Mouse (Mus musculus): ENCODE data around the gene Repin1. TPM values are rescaled to one million over a fixed set of nuclear protein-coding genes. Genes with fewer than 3 reads are reported as not detected.

The Repin1 gene
- total RNA-seq, 2 experiments from 2014 or later, result 24.0 to 27.5 TPM

GRCm38 (mm10) chr6:48573981-48574380 is 19.7 kb upstream of the Repin1 start:
- intact Hi-C loops (cut with DNase I), result no loop called here
- DNase-seq, result no peak

- DNase-seq, result no peak
- intact Hi-C loops (cut with DNase I), result no loop called here
Measured at GRCm38 (mm10) chr6:48578736-48579135, 14.9 kb upstream of the Repin1 start.

GRCm38 (mm10) chr6:48579215-48579648 is 14.5 kb upstream of the Repin1 start:
- intact Hi-C loops (cut with DNase I), result no loop called here
- peak in 1 of 2 experiments; percentile 25 for DNase-seq

GRCm38 (mm10) chr6:48581257-48581656 is 12.4 kb upstream of the Repin1 start:
- intact Hi-C loops (cut with DNase I), result loop anchor here (2.0 kb wide), 1 partner anchor 64 kb away; no protein-coding TSS in a partner anchor

GRCm38 (mm10) chr6:48582037-48582436 is 11.6 kb upstream of the Repin1 start:
- intact Hi-C loops (cut with DNase I), result loop anchor here (2.0 kb wide), 1 partner anchor 29 kb away; no protein-coding TSS in a partner anchor
- peak in 1 of 2 experiments; percentile 60 for DNase-seq

More at GRCm38 (mm10) chr6:48581257-48581656, 12.4 kb upstream of the Repin1 start:
- DNase-seq, result no peak

- intact Hi-C loops (cut with DNase I), result no loop called here
- DNase-seq, result no peak
Measured at GRCm38 (mm10) chr6:48589194-48589750, 4.4 kb upstream of the Repin1 start, which contains the start of gene Gm45021. Gene Gm45021 (plus strand): TSS chr6:48589610.

- intact Hi-C loops (cut with DNase I), result no loop called here
- no peak for DNase-seq
Measured at GRCm38 (mm10) chr6:48591221-48591845, 2.4 kb upstream of the Repin1 start.

GRCm38 (mm10) chr6:48591871-48592270 is 1.8 kb upstream of the Repin1 start:
- DNase-seq, result no peak
- intact Hi-C loops (cut with DNase I), result no loop called here

GRCm38 (mm10) chr6:48594043-48594738 is 508 bp downstream of the Repin1 start:
- intact Hi-C loops (cut with DNase I), result no loop called here
- peak; percentile 11 to 48 for DNase-seq

GRCm38 (mm10) chr6:48595278-48595677 is 1.6 kb downstream of the Repin1 start:
- intact Hi-C loops (cut with DNase I), result no loop called here
- DNase-seq, result no peak

GRCm38 (mm10) chr6:48596545-48597232 is 3.0 kb downstream of the Repin1 start:
- intact Hi-C loops (cut with DNase I), result no loop called here
- DNase-seq, result no peak

- intact Hi-C loops (cut with DNase I), result no loop called here
- no peak for DNase-seq
Measured at GRCm38 (mm10) chr6:48597233-48597625, 3.5 kb downstream of the Repin1 start.

- intact Hi-C loops (cut with DNase I), result no loop called here
- no peak for DNase-seq
Measured at GRCm38 (mm10) chr6:48600594-48600993, 6.9 kb downstream of the Repin1 start.

GRCm38 (mm10) chr6:48601271-48602079 is 7.8 kb downstream of the Repin1 start, which contains the start of gene Zfp775:
Gene Zfp775 (plus strand): TSS chr6:48602063.
- DNase-seq, result peak; percentile 97 to 98
- intact Hi-C loops (cut with DNase I), result no loop called here

- DNase-seq, result peak; percentile 45 to 47
- intact Hi-C loops (cut with DNase I), result no loop called here
Measured at GRCm38 (mm10) chr6:48602080-48602741, 8.5 kb downstream of the Repin1 start.

GRCm38 (mm10) chr6:48608124-48608523 is 14.4 kb downstream of the Repin1 start:
- intact Hi-C loops (cut with DNase I), result no loop called here
- DNase-seq, result no peak

- intact Hi-C loops (cut with DNase I), result no loop called here
- DNase-seq, result no peak
Measured at GRCm38 (mm10) chr6:48609512-48609911, 15.8 kb downstream of the Repin1 start.

GRCm38 (mm10) chr6:48610657-48611056 is 17.0 kb downstream of the Repin1 start:
- no peak for DNase-seq
- intact Hi-C loops (cut with DNase I), result no loop called here

- intact Hi-C loops (cut with DNase I), result no loop called here
- no peak for DNase-seq
Measured at GRCm38 (mm10) chr6:48613464-48613863, 19.8 kb downstream of the Repin1 start.
